In the genomic region with DNA sequence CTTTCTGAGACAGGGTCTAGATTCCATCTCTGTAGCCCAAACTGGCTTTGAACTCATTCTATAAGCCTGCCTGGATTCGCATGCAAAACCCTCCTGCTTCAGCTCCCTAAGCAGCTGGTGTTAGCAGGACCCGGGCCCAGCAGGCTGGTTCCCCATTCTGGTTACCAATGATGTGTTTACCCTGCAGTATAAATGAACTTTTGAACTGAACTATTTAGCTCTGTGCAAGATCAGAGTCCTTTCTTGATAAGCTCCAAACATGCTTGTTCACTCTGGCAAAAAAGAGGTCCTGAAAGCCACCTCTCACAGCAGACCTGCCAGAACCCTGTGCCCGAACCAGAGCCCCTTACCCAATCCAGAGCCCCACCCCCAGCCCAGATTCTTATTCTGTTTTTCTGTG, we compare ENCODE assay signal across 17 mouse cellular contexts. TPM values are rescaled to one million over a fixed set of nuclear protein-coding genes. Genes with fewer than 3 reads are reported as not detected.
"Had no signal": no experiment of that assay in that cellular context is flagged by ENCODE, and none has a peak within 500 bp of the region (broad histone marks: within the 10 kb centered on the region; RNA-seq: fewer than 3 reads in every experiment).

No protein-coding gene starts in this region.

- H3K36me3 ChIP-seq: limb, embryonic 13.5 days; midbrain, embryonic 13.5 days; neural tube, embryonic 12.5 days had no signal

- H3K4me1 ChIP-seq: limb, embryonic 13.5 days; midbrain, embryonic 13.5 days; neural tube, embryonic 12.5 days had no signal

- DNase-seq: kidney, adult 8-10 months; kidney, postnatal 4 days; left cerebral cortex, postnatal 4 days; lung, adult 2 months; lung, postnatal 36 days; retina, postnatal 1 day; right cerebral cortex, postnatal 4 days; thymus, postnatal 14 days had no signal

- H3K9me3 ChIP-seq: limb, embryonic 13.5 days; midbrain, embryonic 13.5 days; neural tube, embryonic 12.5 days had no signal

- H3K4me3 ChIP-seq: layer of hippocampus, adult 2 months; limb, embryonic 13.5 days; midbrain, embryonic 13.5 days; neural tube, embryonic 12.5 days had no signal

- H3K4me2 ChIP-seq: limb, embryonic 13.5 days; midbrain, embryonic 13.5 days; neural tube, embryonic 12.5 days had no signal

- ATAC-seq: hindbrain, embryonic 16.5 days; inflammation-experienced regulatory T-cells, adult 6 months; lung, postnatal 0 days; midbrain, embryonic 13.5 days had no signal

- H3K27me3 ChIP-seq: limb, embryonic 13.5 days; midbrain, embryonic 13.5 days; neural tube, embryonic 12.5 days had no signal

- H3K27ac ChIP-seq: kidney, postnatal 0 days; layer of hippocampus, adult 2 months; limb, embryonic 13.5 days; midbrain, embryonic 13.5 days; neural tube, embryonic 12.5 days had no signal

- H3K9ac ChIP-seq: limb, embryonic 13.5 days; midbrain, embryonic 13.5 days; neural tube, embryonic 12.5 days had no signal

RNA-seq across cellular contexts. Expression of a gene that starts 14.3 kb away (rescaled TPM):
- polyA plus RNA-seq: inflammation-experienced regulatory T-cells, adult 6 months had no signal

RNA-seq across cellular contexts. Expression of a gene that starts 35.0 kb away (rescaled TPM):
- polyA plus RNA-seq: inflammation-experienced regulatory T-cells, adult 6 months had no signal

RNA-seq across cellular contexts. Expression of a gene that starts 42.2 kb away (rescaled TPM):
- polyA plus RNA-seq: inflammation-experienced regulatory T-cells, adult 6 months; limb, embryonic 13.5 days; lung, adult 2 months; midbrain, embryonic 13.5 days; neural tube, embryonic 12.5 days; stomach, embryonic 16.5 days had no signal
